Mouse (Mus musculus) layer of hippocampus, adult 2 months (tissue): ENCODE measurements around the gene Mfsd11. TPM values are rescaled to one million over a fixed set of nuclear protein-coding genes. Genes with fewer than 3 reads are reported as not detected.

ENCODE experiments used
- DNase-seq, 2 experiments: peaks; one replicate each; pipeline ENCODE4 v3.0.0; 2022; ENCODE audit warnings: low spot score in 2 of 2
- H3K27ac ChIP-seq: fragments of 200-600 bp; 2 replicates; pipeline ENCODE4 v1.8.1; 2022
- H3K4me3 ChIP-seq: fragments of 200-600 bp; 2 replicates; pipeline ENCODE4 v1.8.1; 2022; ENCODE audit warnings: mild to moderate bottlenecking
- CTCF ChIP-seq: fragments of 200-600 bp; conservative IDR thresholded peaks from 2 replicates; pipeline ENCODE4 v1.8.1; 2022; ENCODE audit warnings: antibody characterized with exemption, mild to moderate bottlenecking, moderate library complexity
- total RNA-seq, 2 experiments: library from RNA; stranded (reverse); gene quantifications; 2 replicates each; pipeline ENCODE4 v1.2.3; 2021

Mfsd11 gene
- total RNA-seq, 2 experiments from 2014 or later: 41.0 to 41.6 TPM

- H3K27ac ChIP-seq: peak overlapping the region; percentile 74
- H3K4me3 ChIP-seq: peak overlapping the region; percentile 65
- TF ChIP-seq CTCF: no peak
Observed at GRCm38 (mm10) chr11:116826550-116827504, 25.4 kb upstream of the Mfsd11 start.

GRCm38 (mm10) chr11:116827534-116828165, 24.6 kb upstream of the Mfsd11 start, which contains the start of gene Mxra7:
Mxra7 (minus strand) TSS chr11:116828046.
- DNase-seq: peak; percentile 54 to 63
- peak; percentile 28; the same call in 1 of the 2 replicates for TF ChIP-seq CTCF
- Histone ChIP-seq H3K27ac (peak within 1 kb of the TSS; percentile 74), H3K4me3 (peak within 1 kb of the TSS; percentile 65)

More at GRCm38 (mm10) chr11:116826550-116827504, 25.4 kb upstream of the Mfsd11 start:
- no peak for DNase-seq

- DNase-seq: no peak
- H3K4me3 ChIP-seq: no peak overlapping the region
- no peak overlapping the region for H3K27ac ChIP-seq
- no peak for TF ChIP-seq CTCF
Observed at GRCm38 (mm10) chr11:116832172-116832685, 20.0 kb upstream of the Mfsd11 start.

- Histone ChIP-seq H3K4me3 (no peak overlapping the region), H3K27ac (no peak overlapping the region)
- TF ChIP-seq CTCF: no peak
- DNase-seq: no peak
Observed at GRCm38 (mm10) chr11:116834954-116835353, 17.3 kb upstream of the Mfsd11 start.

- no peak overlapping the region for H3K27ac ChIP-seq
Observed at GRCm38 (mm10) chr11:116836283-116836682, 16.0 kb upstream of the Mfsd11 start.

GRCm38 (mm10) chr11:116837441-116837840, 14.8 kb upstream of the Mfsd11 start:
- TF ChIP-seq CTCF: no peak
- Histone ChIP-seq H3K27ac (no peak overlapping the region), H3K4me3 (no peak overlapping the region)
- no peak for DNase-seq

More at GRCm38 (mm10) chr11:116836283-116836682, 16.0 kb upstream of the Mfsd11 start:
- DNase-seq: no peak
- H3K4me3 ChIP-seq: no peak overlapping the region
- TF ChIP-seq CTCF: no peak

GRCm38 (mm10) chr11:116838936-116839335, 13.3 kb upstream of the Mfsd11 start:
- H3K4me3 ChIP-seq: no peak overlapping the region
- DNase-seq: no peak
- no peak for TF ChIP-seq CTCF
- no peak overlapping the region for H3K27ac ChIP-seq

GRCm38 (mm10) chr11:116839601-116840000, 12.6 kb upstream of the Mfsd11 start:
- no peak for DNase-seq
- Histone ChIP-seq H3K27ac (no peak overlapping the region), H3K4me3 (no peak overlapping the region)
- no peak for TF ChIP-seq CTCF

GRCm38 (mm10) chr11:116840748-116841147, 11.5 kb upstream of the Mfsd11 start:
- H3K27ac ChIP-seq: no peak overlapping the region
- DNase-seq: no peak
- TF ChIP-seq CTCF: no peak
- H3K4me3 ChIP-seq: no peak overlapping the region; the same call in 1 of the 2 replicates

GRCm38 (mm10) chr11:116842531-116843260, 9.5 kb upstream of the Mfsd11 start:
- DNase-seq: peak; percentile 58 to 62
- Histone ChIP-seq H3K4me3 (peak overlapping the region; percentile 98), H3K27ac (peak overlapping the region; percentile 98)
- TF ChIP-seq CTCF: peak; percentile 38

GRCm38 (mm10) chr11:116843261-116844233, 8.7 kb upstream of the Mfsd11 start, which contains the start of the genes Mettl23 and Jmjd6:
Mettl23 (plus strand) TSS chr11:116843278.
Jmjd6 (minus strand) TSS chr11:116843449.
- TF ChIP-seq CTCF: no peak

More at GRCm38 (mm10) chr11:116843261-116844233, 8.7 kb upstream of the Mfsd11 start, which contains the start of the genes Mettl23 and Jmjd6:
- DNase-seq: peak; percentile 97 to 98
- H3K27ac ChIP-seq: peak within 1 kb of the TSS; percentile 98
- peak within 1 kb of the TSS; percentile 98 for H3K4me3 ChIP-seq
